ENCODE assay signal across 8 mouse cellular contexts in the genomic region with DNA sequence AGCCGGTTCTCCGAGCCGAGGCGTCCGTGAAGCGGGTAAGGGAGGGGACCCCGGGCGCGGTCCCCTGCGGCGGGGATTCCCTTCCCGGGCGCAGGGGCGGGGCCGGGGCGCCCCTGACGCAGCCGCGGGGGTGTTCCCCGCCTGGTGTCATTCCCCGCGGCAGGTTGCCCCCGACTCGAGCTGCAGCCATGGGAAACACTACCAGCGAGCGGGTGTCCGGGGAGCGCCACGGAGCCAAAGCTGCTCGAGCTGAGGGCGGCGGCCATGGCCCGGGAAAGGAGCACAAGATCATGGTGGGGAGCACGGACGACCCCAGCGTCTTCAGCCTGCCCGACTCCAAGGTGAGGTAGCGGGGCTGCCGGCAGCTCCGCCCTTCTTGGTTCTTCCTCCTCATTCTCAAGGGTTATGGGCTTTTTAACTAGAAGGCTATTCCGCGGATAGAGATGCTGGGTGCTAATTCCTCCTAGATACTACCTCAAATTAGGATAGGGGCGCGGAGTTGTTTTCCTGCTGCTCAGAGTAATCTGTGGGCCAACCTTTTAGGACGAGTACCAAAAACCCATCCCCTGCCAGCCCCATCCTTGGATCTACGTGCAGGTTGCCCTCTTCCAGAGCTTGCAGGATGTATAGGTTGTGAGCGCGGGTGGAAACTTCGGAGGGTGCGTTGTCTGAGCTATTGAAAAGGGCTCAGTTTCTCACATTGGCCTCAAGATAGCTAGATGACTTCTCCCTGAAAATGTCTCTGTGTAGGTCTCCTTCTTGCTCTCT. TPM values are rescaled to one million over a fixed set of nuclear protein-coding genes. Genes with fewer than 3 reads are reported as not detected.
DNase-seq lines count a peak whose midpoint lies in the region; ATAC-seq and TF ChIP-seq lines count a peak whose summit lies in the region.

No protein-coding gene starts in this region.

- H3K79me2 ChIP-seq in liver, adult 2 months (ENCODE audit: control insufficient read depth, insufficient read depth, low read length), result no peaks in the 10 kb centered on the region; the same call in 1 of the 2 replicates

- in situ Hi-C loops in Patski (cut with MboI; ENCODE audit: low pct_unique_long_range_greater_than_20kb), result no loop called here

- no peak for TF ChIP-seq CTCF in Patski (IDR thresholded peaks at IDR 0.05)
- no peak for TF ChIP-seq CTCF in liver, adult 2 months (IDR thresholded peaks at IDR 0.05; ENCODE audit: low read depth, low read length)

- CTCF ChIA-PET in Patski (lab: Charles Lee), result interaction anchor here (0.9 to 1.4 kb wide), 2 partner anchors 9 to 48 kb away, joined by 4 to 8 read pairs; no protein-coding TSS in a partner anchor

- POLR2A ChIA-PET in Patski (lab: Charles Lee), result interaction anchor here (0.6 to 1.2 kb wide), 2 partner anchors 110 to 475 kb away, joined by 3 to 4 read pairs; no protein-coding TSS in a partner anchor

- WGBS in heart, embryonic 12.5 days, result under 1% methylated on average over 47 of the region's 50 CpGs
- 1% methylated on average over 50 of the region's 50 CpGs for WGBS in forebrain, embryonic 15.5 days
- WGBS in liver, adult 2 months, result 2% methylated on average over 46 of the region's 50 CpGs

- H3K36me3 ChIP-seq in heart, embryonic 12.5 days, result peaks cover 16% of the 10 kb centered on the region
- 0 out of 2 replicates have a peak, but pooled peaks cover 5% of the 10 kb centered on the region for H3K36me3 ChIP-seq in forebrain, embryonic 15.5 days
- no peaks in the 10 kb centered on the region for H3K36me3 ChIP-seq in liver, adult 2 months (ENCODE audit: control insufficient read depth, insufficient read depth, low read length)

- peaks cover 4% of the 10 kb centered on the region for H3K9me3 ChIP-seq in heart, embryonic 12.5 days (replicated peaks)
- H3K9me3 ChIP-seq in forebrain, embryonic 15.5 days, result no peaks in the 10 kb centered on the region

- H3K4me1 ChIP-seq in heart, embryonic 12.5 days (replicated peaks), result peaks cover 32% of the 10 kb centered on the region
- peaks cover 16% of the 10 kb centered on the region for H3K4me1 ChIP-seq in forebrain, embryonic 15.5 days
- peaks cover 8% of the 10 kb centered on the region for H3K4me1 ChIP-seq in liver, adult 2 months (ENCODE audit: control insufficient read depth, insufficient read depth, low read length)

- peak overlapping the region; percentile 72 for H3K27ac ChIP-seq in heart, embryonic 12.5 days (ENCODE audit: poor library complexity, severe bottlenecking)
- H3K27ac ChIP-seq in forebrain, embryonic 15.5 days (replicated peaks), result peak overlapping the region; percentile 71
- 0 out of 2 replicates have a peak overlapping the region, but pooled peaks have one; percentile 1 for H3K27ac ChIP-seq in liver, adult 2 months (replicated peaks; ENCODE audit: insufficient read depth, low read depth, low read length)

- peak overlapping the region; percentile 80 for H3K4me2 ChIP-seq in heart, embryonic 12.5 days
- peak overlapping the region; percentile 70 for H3K4me2 ChIP-seq in forebrain, embryonic 15.5 days (replicated peaks)

- no peak for DNase-seq in heart, postnatal 4 days
- peak; percentile 93 for DNase-seq in A20 (ENCODE audit: low read depth, low spot score)
- DNase-seq in Patski (ENCODE audit: low read depth, low spot score), result peak; percentile 25
- no peak for DNase-seq in liver, adult 2 months (ENCODE audit: extremely low read depth, low read depth, low spot score)
- DNase-seq in thymus, postnatal 14 days, result no peak

- peak overlapping the region; percentile 83 for H3K4me3 ChIP-seq in heart, embryonic 12.5 days
- H3K4me3 ChIP-seq in forebrain, embryonic 15.5 days, result peak overlapping the region; percentile 77
- H3K4me3 ChIP-seq in liver, adult 2 months (ENCODE audit: insufficient read depth, low read depth, low read length), result peak overlapping the region; percentile 92

- H3K9ac ChIP-seq in heart, embryonic 12.5 days, result peak overlapping the region; percentile 82
- H3K9ac ChIP-seq in forebrain, embryonic 15.5 days (replicated peaks), result peak overlapping the region; percentile 69
- H3K9ac ChIP-seq in liver, adult 2 months (ENCODE audit: low read depth, low read length), result peak overlapping the region; percentile 86

- H3K27me3 ChIP-seq in heart, embryonic 12.5 days (replicated peaks), result no peaks in the 10 kb centered on the region
- H3K27me3 ChIP-seq in Patski, result no peaks in the 10 kb centered on the region
- no peaks in the 10 kb centered on the region for H3K27me3 ChIP-seq in forebrain, embryonic 15.5 days
- H3K27me3 ChIP-seq in liver, adult 2 months (ENCODE audit: control insufficient read depth, insufficient read depth, low read length), result no peaks in the 10 kb centered on the region

- TF ChIP-seq POLR2A in liver, adult 2 months (IDR thresholded peaks at IDR 0.05; ENCODE audit: extremely low read depth, insufficient read depth, low read length), result no peak

- peak; percentile 86 for ATAC-seq in heart, embryonic 12.5 days (ENCODE audit: insufficient number of reproducible peaks, low FRiP score)
- ATAC-seq in Patski, result peak; percentile 73
- ATAC-seq in forebrain, embryonic 15.5 days (replicated peaks), result peak; percentile 80
- 0 out of 2 replicates have a peak, but pooled peaks have one; percentile 4 for ATAC-seq in neutrophil, adult 5-6 weeks (ENCODE audit: extremely low read depth, insufficient number of reproducible peaks, low FRiP score, poor library complexity, severe bottlenecking)

RNA-seq across cellular contexts. Expression of a gene that starts 0.6 kb away (rescaled TPM):
- polyA plus RNA-seq in heart, embryonic 12.5 days (2016; fragmentation: Nextera tagmentation; extraction: Ambion mirVana), result 24.6 and 25.1 TPM in 2 replicates
- 10 to 100 TPM; 17.0 to 18.5 TPM for total RNA-seq in heart, postnatal 4 days (2021)
- polyA plus RNA-seq in Patski (2021), result 7.8 TPM
- 9.5 and 10.0 TPM in 2 replicates for polyA plus RNA-seq in forebrain, embryonic 15.5 days (2015; fragmentation: Nextera tagmentation; extraction: Ambion mirVana)
- total RNA-seq in liver, adult 2 months (2014; rRNA removed), result 0.81 and 0.83 TPM in 2 replicates
- 1.5 TPM in 2 replicates for polyA plus RNA-seq in liver, adult 2 months (2012; rRNA removed)
- total RNA-seq in neutrophil, adult 5-6 weeks (2017), result 13.5 and 22.8 TPM in 2 replicates

RNA-seq across cellular contexts. Expression of a gene that starts 15.9 kb away (rescaled TPM):
- not detected in 2 replicates for polyA plus RNA-seq in heart, embryonic 12.5 days (2016; fragmentation: Nextera tagmentation; extraction: Ambion mirVana)
- total RNA-seq in heart, postnatal 4 days (2021), result not detected
- not detected for polyA plus RNA-seq in Patski (2021)
- polyA plus RNA-seq in forebrain, embryonic 15.5 days (2015; fragmentation: Nextera tagmentation; extraction: Ambion mirVana), result not detected in 2 replicates
- total RNA-seq in liver, adult 2 months (2014; rRNA removed), result not detected in 2 replicates
- not detected in 2 replicates for polyA plus RNA-seq in liver, adult 2 months (2012; rRNA removed)
- total RNA-seq in neutrophil, adult 5-6 weeks (2017), result not detected in 2 replicates

RNA-seq across cellular contexts. Expression of a gene that starts 30.0 kb away (rescaled TPM):
- 3.3 and 3.5 TPM in 2 replicates for polyA plus RNA-seq in heart, embryonic 12.5 days (2016; fragmentation: Nextera tagmentation; extraction: Ambion mirVana)
- total RNA-seq in heart, postnatal 4 days (2021), result 1 to 10 TPM; 4.9 TPM
- 1.9 TPM for polyA plus RNA-seq in Patski (2021)
- polyA plus RNA-seq in forebrain, embryonic 15.5 days (2015; fragmentation: Nextera tagmentation; extraction: Ambion mirVana), result 0.66 and 1.0 TPM in 2 replicates
- 352 and 363 TPM in 2 replicates for total RNA-seq in liver, adult 2 months (2014; rRNA removed)
- polyA plus RNA-seq in liver, adult 2 months (2012; rRNA removed), result 145 and 230 TPM in 2 replicates
- 14.2 TPM in 2 replicates for total RNA-seq in neutrophil, adult 5-6 weeks (2017)

RNA-seq across cellular contexts. Expression of a gene that starts 48.6 kb away (rescaled TPM):
- 19.0 and 19.7 TPM in 2 replicates for polyA plus RNA-seq in heart, embryonic 12.5 days (2016; fragmentation: Nextera tagmentation; extraction: Ambion mirVana)
- total RNA-seq in heart, postnatal 4 days (2021), result 10 to 100 TPM; 17.7 to 18.7 TPM
- 23.2 TPM for polyA plus RNA-seq in Patski (2021)
- polyA plus RNA-seq in forebrain, embryonic 15.5 days (2015; fragmentation: Nextera tagmentation; extraction: Ambion mirVana), result 6.8 and 8.5 TPM in 2 replicates
- 7.3 and 7.7 TPM in 2 replicates for total RNA-seq in liver, adult 2 months (2014; rRNA removed)
- polyA plus RNA-seq in liver, adult 2 months (2012; rRNA removed), result 2.3 and 2.4 TPM in 2 replicates
- total RNA-seq in neutrophil, adult 5-6 weeks (2017), result 39.8 and 42.0 TPM in 2 replicates

Comparison
In these comparisons a context has a peak if more than half of its experiments do, and no peak if none do; other contexts are left out.
1. ATAC-seq: peak in every context shown above with its lines; median percentile 86 in heart, embryonic 12.5 days; 80 in forebrain, embryonic 15.5 days; 73 in Patski; 4 in neutrophil, adult 5-6 weeks.
2. H3K27ac ChIP-seq: peak in every context shown above with its lines; median percentile 72 in heart, embryonic 12.5 days; 71 in forebrain, embryonic 15.5 days; 1 in liver, adult 2 months.
3. DNase-seq: peak in A20 (single experiment) and Patski (single experiment); none in heart, postnatal 4 days (single experiment), liver, adult 2 months (single experiment) and thymus, postnatal 14 days (single experiment).
4. RNA of a gene that starts 30.0 kb away (polyA plus RNA-seq): 145 to 230 TPM in liver, adult 2 months; 3.3 to 3.5 TPM in heart, embryonic 12.5 days, 1.9 TPM in Patski (single experiment) and 0.66 to 1.0 TPM in forebrain, embryonic 15.5 days; every median in the first group is over 10 times any median in the second.
5. Peak in every context shown above with its lines, with median percentiles within 50 percentile points of each other: H3K4me3 ChIP-seq and H3K9ac ChIP-seq.